Mouse (Mus musculus) stomach, embryonic 15.5 days (tissue): Measurements from ENCODE around the gene Gm20388. TPM values are rescaled to one million over a fixed set of nuclear protein-coding genes. Genes with fewer than 3 reads are reported as not detected.

Experiments used
- ATAC-seq: fragments of 200-750 bp; cut with Nextera tagmentation; 2 replicates; pipeline ENCODE4 v1.8.0; 2017; ENCODE audit warnings: low read depth, moderate number of reproducible peaks, moderate TSS enrichment; ENCODE audit not compliant: insufficient read depth, low FRiP score
- H3K27ac ChIP-seq: fragments of 300-500 bp; sonication (generic); 2 replicates; pipeline ENCODE4 v1.5.1; 2015; ENCODE audit warnings: mild to moderate bottlenecking, inconsistent platforms
- H3K27me3 ChIP-seq: fragments of 300-500 bp; sonication (generic); replicated peaks from 2 replicates; pipeline ENCODE4 v1.6.1; 2015; ENCODE audit warnings: inconsistent platforms
- H3K36me3 ChIP-seq: fragments of 300-500 bp; sonication (generic); 2 replicates; pipeline ENCODE4 v1.6.1; 2015; ENCODE audit warnings: inconsistent platforms
- H3K4me1 ChIP-seq: fragments of 300-500 bp; sonication (generic); 2 replicates; pipeline ENCODE4 v1.6.1; 2015; ENCODE audit warnings: inconsistent platforms
- H3K4me2 ChIP-seq: fragments of 300-500 bp; sonication (generic); 2 replicates; pipeline ENCODE4 v1.6.1; 2015; ENCODE audit warnings: mild to moderate bottlenecking, inconsistent platforms
- H3K4me3 ChIP-seq: fragments of 300-500 bp; sonication (generic); replicated peaks from 2 replicates; pipeline ENCODE4 v1.5.1; 2015; ENCODE audit warnings: inconsistent platforms
- H3K9ac ChIP-seq: fragments of 300-500 bp; sonication (generic); 2 replicates; pipeline ENCODE4 v1.6.1; 2015; ENCODE audit warnings: inconsistent platforms
- H3K9me3 ChIP-seq: fragments of 300-500 bp; sonication (generic); 2 replicates; pipeline ENCODE4 v1.6.1; 2016; ENCODE audit warnings: inconsistent platforms
- WGBS: fragments of 180-500 bp; shearing (Covaris S2); methylation state at CpG from one replicate; pipeline ENCODE4 v1.1.7; 2015; 5-methylcytosine and 5-hydroxymethylcytosine counted together
- polyA plus RNA-seq: library from polyadenylated mRNA; unstranded; fragments of >200 nt; fragmentation: Nextera tagmentation; extraction: Ambion mirVana; gene quantifications from 2 replicates; pipeline ENCODE4 v1.2.1, GENCODE M21; 2015

The Gm20388 gene
- polyA plus RNA-seq, 1 experiment from 2014 or later: not detected

- 45% methylated on average over 5 of the region's 5 CpGs for WGBS
- Histone ChIP-seq H3K9me3 (no peaks in the 10 kb centered on the region), H3K4me3 (no peak overlapping the region), H3K4me1 (0 out of 2 replicates have a peak, but pooled peaks cover 4% of the 10 kb centered on the region), H3K36me3 (0 out of 2 replicates have a peak, but pooled peaks cover 3% of the 10 kb centered on the region), H3K9ac (no peak overlapping the region), H3K27ac (no peak overlapping the region), H3K27me3 (no peaks in the 10 kb centered on the region), H3K4me2 (no peak overlapping the region)
- ATAC-seq: no peak
Observed at GRCm38 (mm10) chr8:122423659-122424058, 2513.0 kb downstream of the Gm20388 start.

DNA sequence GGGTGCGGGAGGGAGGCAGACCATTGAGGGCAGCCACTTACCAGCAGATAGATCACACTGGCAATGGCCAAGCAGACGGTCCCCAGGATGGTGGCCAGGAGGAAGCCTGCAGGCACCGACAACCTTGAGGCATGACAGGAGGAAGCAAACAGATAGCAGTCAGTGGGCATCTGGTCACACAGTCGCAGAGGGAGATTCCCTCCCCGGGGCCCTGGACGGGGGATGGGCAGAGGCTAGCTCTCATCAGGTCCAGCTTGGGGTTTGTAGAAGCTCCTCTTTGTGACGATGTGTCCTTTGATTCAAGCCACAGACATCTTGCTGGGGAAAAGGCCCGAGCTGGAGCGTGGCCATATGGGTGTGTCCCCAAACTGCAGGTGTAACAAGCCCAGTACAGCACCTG lies 2515.5 kb downstream of the Gm20388 start:
- WGBS: 73% methylated on average over 9 of the region's 9 CpGs
- Histone ChIP-seq H3K9ac (no peak overlapping the region), H3K4me1 (peaks cover under 1% of the 10 kb centered on the region; the same call in 1 of the 2 replicates), H3K9me3 (no peaks in the 10 kb centered on the region), H3K4me2 (no peak overlapping the region), H3K36me3 (peaks cover 3% of the 10 kb centered on the region; the same call in 1 of the 2 replicates), H3K4me3 (no peak overlapping the region), H3K27me3 (no peaks in the 10 kb centered on the region), H3K27ac (no peak overlapping the region)
- no peak for ATAC-seq

- no peak overlapping the region for H3K4me2 ChIP-seq
- no peaks in the 10 kb centered on the region for H3K27me3 ChIP-seq
- peaks cover 14% of the 10 kb centered on the region for H3K4me1 ChIP-seq
- no peak overlapping the region for H3K4me3 ChIP-seq
- H3K27ac ChIP-seq: no peak overlapping the region
- H3K9me3 ChIP-seq: no peaks in the 10 kb centered on the region
- no peak for ATAC-seq
- H3K36me3 ChIP-seq: peaks cover 3% of the 10 kb centered on the region; the same call in 1 of the 2 replicates
- no peak overlapping the region for H3K9ac ChIP-seq
- 88% methylated on average over 7 of the region's 7 CpGs for WGBS
Observed at GRCm38 (mm10) chr8:122427607-122428006, 2517.0 kb downstream of the Gm20388 start.

- WGBS: 91% methylated on average over 9 of the region's 9 CpGs
- ATAC-seq: no peak
- no peaks in the 10 kb centered on the region for H3K27me3 ChIP-seq
Observed at GRCm38 (mm10) chr8:122428163-122428562, 2517.5 kb downstream of the Gm20388 start.

GRCm38 (mm10) chr8:122430058-122430636 lies 2519.5 kb downstream of the Gm20388 start:
- Histone ChIP-seq H3K27ac (peak overlapping the region; percentile 40; the same call in 1 of the 2 replicates), H3K4me1 (peaks cover 21% of the 10 kb centered on the region), H3K36me3 (peaks cover under 1% of the 10 kb centered on the region; the same call in 1 of the 2 replicates), H3K4me2 (no peak overlapping the region), H3K27me3 (no peaks in the 10 kb centered on the region), H3K9ac (no peak overlapping the region), H3K9me3 (no peaks in the 10 kb centered on the region), H3K4me3 (no peak overlapping the region)
- 70% methylated on average over 10 of the region's 10 CpGs for WGBS
- no peak for ATAC-seq

More at GRCm38 (mm10) chr8:122428163-122428562, 2517.5 kb downstream of the Gm20388 start:
- no peak overlapping the region for H3K4me2 ChIP-seq
- peaks cover 19% of the 10 kb centered on the region for H3K4me1 ChIP-seq
- H3K36me3 ChIP-seq: peaks cover 3% of the 10 kb centered on the region; the same call in 1 of the 2 replicates
- H3K9me3 ChIP-seq: no peaks in the 10 kb centered on the region
- H3K4me3 ChIP-seq: no peak overlapping the region
- H3K9ac ChIP-seq: no peak overlapping the region
- H3K27ac ChIP-seq: no peak overlapping the region

- Histone ChIP-seq H3K36me3 (peaks cover 3% of the 10 kb centered on the region; the same call in 1 of the 2 replicates), H3K27ac (peak overlapping the region; percentile 40; the same call in 1 of the 2 replicates), H3K4me1 (peaks cover 21% of the 10 kb centered on the region), H3K9me3 (no peaks in the 10 kb centered on the region), H3K27me3 (no peaks in the 10 kb centered on the region), H3K9ac (no peak overlapping the region), H3K4me2 (no peak overlapping the region), H3K4me3 (no peak overlapping the region)
- ATAC-seq: no peak
- 64% methylated on average over 3 of the region's 3 CpGs for WGBS
Observed at GRCm38 (mm10) chr8:122430646-122431045, 2520.0 kb downstream of the Gm20388 start.

DNA sequence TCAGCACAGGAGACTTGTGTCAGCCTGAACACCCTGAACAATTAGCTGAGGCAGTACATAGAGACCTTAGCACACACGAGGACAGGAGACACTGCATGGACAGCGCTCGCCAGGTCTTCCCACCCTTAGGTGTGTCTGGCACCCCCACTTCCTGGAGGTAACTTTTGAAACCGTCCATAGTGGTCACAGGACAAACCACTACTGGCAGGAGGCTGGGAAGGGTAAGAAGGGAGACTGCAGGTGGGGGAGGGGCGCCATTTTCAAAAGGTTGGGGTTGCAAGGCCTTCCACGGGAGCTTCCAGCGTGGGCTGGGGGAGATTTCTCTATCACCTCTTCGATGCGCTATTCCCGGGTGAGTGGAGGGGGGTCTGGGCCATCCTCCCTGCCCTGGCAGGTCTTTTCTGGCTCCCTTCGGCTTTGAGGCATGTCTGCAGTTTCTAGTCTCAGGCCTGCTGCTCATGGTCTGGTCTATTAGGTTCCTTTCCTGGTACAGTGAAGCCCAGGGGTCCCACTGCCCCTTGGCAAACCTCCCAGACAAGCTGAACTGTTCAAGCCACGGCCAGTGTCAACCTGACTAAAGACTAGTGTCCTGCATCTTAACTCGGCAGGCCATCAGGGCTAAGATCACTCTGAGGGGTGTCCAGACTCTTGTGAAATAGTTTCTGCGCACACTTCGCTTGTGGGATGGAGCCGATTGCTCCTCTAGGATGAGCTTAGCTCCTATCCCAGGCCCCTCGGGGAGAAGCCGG lies 2521.2 kb downstream of the Gm20388 start:
- ATAC-seq: 0 out of 2 replicates have a peak, but pooled peaks have one; percentile 2
- Histone ChIP-seq H3K9me3 (no peaks in the 10 kb centered on the region), H3K4me1 (peaks cover 21% of the 10 kb centered on the region), H3K27me3 (no peaks in the 10 kb centered on the region), H3K4me2 (peak overlapping the region; percentile 91), H3K36me3 (peaks cover 12% of the 10 kb centered on the region; the same call in 1 of the 2 replicates), H3K27ac (peak overlapping the region; percentile 87), H3K4me3 (peak overlapping the region; percentile 66), H3K9ac (peak overlapping the region; percentile 73)
- WGBS: 26% methylated on average over 18 of the region's 18 CpGs

GRCm38 (mm10) chr8:122432443-122433268 lies 2522.0 kb downstream of the Gm20388 start, which contains the start of gene Cyba:
Cyba (minus strand) TSS chr8:122432930.
- peak; percentile 82 for ATAC-seq

DNA sequence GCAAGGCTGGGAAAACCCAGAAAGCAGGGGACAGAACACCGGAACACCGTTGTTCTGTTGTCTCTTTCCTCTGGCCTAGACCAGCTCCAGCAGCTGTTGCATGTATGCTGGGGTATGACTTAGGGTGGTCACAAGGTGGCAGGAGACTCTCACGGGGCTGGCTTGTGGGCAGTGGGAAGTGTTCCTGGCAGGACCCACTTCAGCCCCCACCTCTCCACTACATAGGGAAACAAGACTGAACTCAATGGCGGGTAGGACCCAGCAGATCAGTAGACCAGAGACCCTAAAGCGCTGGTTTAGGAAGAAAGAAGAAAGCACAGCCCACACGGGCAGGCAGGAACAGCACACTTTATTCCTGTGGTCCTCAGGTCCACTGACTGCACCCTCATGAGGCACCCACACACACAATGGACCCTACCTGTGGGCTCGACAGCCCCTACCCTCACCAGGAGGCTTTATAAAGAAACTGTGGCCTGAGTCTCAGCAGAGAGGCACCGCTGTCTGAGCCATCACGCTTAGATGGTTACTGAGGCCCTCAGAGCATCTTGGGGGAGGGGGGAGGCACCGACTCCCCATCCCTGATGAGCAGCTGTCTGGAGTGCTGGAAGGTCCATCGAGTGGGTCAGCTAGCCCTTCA lies 2522.7 kb downstream of the Gm20388 start:
- peak overlapping the region; percentile 91 for H3K4me2 ChIP-seq
- H3K9me3 ChIP-seq: no peaks in the 10 kb centered on the region
- H3K9ac ChIP-seq: no peak overlapping the region
- ATAC-seq: peak; percentile 37; the same call in 1 of the 2 replicates
- peaks cover 12% of the 10 kb centered on the region; the same call in 1 of the 2 replicates for H3K36me3 ChIP-seq
- WGBS: 58% methylated on average over 11 of the region's 11 CpGs
- peaks cover 21% of the 10 kb centered on the region for H3K4me1 ChIP-seq
- peak overlapping the region; percentile 66 for H3K4me3 ChIP-seq
- H3K27me3 ChIP-seq: no peaks in the 10 kb centered on the region
- peak overlapping the region; percentile 87 for H3K27ac ChIP-seq

More at GRCm38 (mm10) chr8:122432443-122433268, 2522.0 kb downstream of the Gm20388 start, which contains the start of gene Cyba:
- Histone ChIP-seq H3K36me3 (peaks cover 12% of the 10 kb centered on the region; the same call in 1 of the 2 replicates), H3K27me3 (no peaks in the 10 kb centered on the region), H3K4me3 (peak within 1 kb of the TSS; percentile 66), H3K9ac (peak within 1 kb of the TSS; percentile 73), H3K27ac (peak within 1 kb of the TSS; percentile 87), H3K9me3 (no peaks in the 10 kb centered on the region), H3K4me2 (peak within 1 kb of the TSS; percentile 91), H3K4me1 (peaks cover 21% of the 10 kb centered on the region)
- WGBS: 4% methylated on average over 45 of the region's 45 CpGs

DNA sequence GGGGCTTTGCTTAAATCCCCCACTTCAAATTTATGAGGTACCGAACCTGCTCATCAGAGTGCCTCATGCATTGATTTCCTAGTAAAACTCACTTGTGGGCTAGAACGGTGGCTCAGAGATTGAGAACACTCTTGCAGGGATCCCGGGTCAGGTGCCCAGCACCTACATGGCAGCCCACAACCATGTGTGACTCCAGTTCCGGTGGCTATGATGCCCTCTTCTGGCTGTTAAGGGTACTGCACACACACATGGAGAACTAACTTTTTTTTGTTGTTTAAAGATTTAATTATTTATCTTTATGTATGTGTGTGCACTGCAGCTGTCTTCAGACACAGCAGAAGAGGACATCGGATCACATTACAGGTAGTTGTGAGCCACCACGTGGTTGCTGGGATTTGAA lies 2524.7 kb downstream of the Gm20388 start:
- Histone ChIP-seq H3K4me2 (no peak overlapping the region), H3K9ac (no peak overlapping the region), H3K4me3 (no peak overlapping the region), H3K9me3 (no peaks in the 10 kb centered on the region), H3K36me3 (peaks cover 17% of the 10 kb centered on the region; the same call in 1 of the 2 replicates), H3K27ac (no peak overlapping the region), H3K4me1 (peaks cover 21% of the 10 kb centered on the region), H3K27me3 (no peaks in the 10 kb centered on the region)
- no peak for ATAC-seq
- 93% methylated on average over 6 of the region's 6 CpGs for WGBS

- Histone ChIP-seq H3K4me2 (no peak overlapping the region), H3K36me3 (peaks cover 17% of the 10 kb centered on the region; the same call in 1 of the 2 replicates), H3K4me1 (peaks cover 20% of the 10 kb centered on the region), H3K27me3 (no peaks in the 10 kb centered on the region), H3K9me3 (no peaks in the 10 kb centered on the region), H3K4me3 (no peak overlapping the region), H3K9ac (no peak overlapping the region), H3K27ac (no peak overlapping the region)
- 95% methylated on average over 9 of the region's 9 CpGs for WGBS
- no peak for ATAC-seq
Observed at GRCm38 (mm10) chr8:122436146-122436545, 2525.5 kb downstream of the Gm20388 start.
